Mouse (Mus musculus): ENCODE data around the gene Dmwd.

DNA sequence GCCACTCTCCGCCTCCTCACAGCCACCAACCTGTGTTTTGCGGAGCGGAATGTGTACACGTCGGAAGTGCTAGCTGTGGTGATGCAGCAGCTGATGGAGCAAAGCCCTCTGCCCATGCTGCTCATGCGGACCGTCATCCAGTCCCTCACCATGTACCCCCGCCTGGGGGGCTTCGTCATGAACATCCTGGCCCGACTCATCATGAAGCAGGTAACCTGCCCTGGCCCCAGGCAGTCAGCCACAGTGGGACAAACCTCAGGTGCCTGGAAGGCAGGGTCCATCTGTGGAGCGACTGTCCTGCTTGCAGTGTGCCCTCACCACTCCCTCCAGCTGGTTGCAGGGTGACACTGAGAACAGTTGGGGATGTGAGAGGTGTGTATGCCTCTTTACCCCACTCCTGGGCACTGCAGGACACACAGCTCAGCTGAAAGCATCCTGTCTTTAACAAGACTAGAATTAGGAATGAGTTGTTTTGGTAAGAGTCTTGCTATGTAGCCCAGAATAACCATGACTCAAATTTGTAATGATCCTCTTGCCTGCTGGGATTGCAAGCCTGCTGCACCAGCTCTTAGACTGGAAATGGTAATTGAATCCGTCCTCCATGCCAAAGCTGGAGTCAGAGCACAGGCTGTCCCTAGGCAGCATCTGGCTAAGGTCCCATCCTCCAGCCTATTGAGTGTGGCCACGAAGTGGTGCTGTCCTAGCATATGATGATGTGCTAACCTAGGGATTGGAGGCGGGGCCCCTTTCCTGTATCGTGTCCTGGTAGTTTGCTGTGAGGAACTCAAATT, 23.5 kb upstream of the Dmwd start:
- no peak for TF ChIP-seq CTCF (conservative IDR thresholded peaks at IDR 0.05; ENCODE audit: insufficient read depth, insufficient read length, low read depth, low read length)
- TF ChIP-seq POLR2A (IDR thresholded peaks at IDR 0.05; ENCODE audit: low read depth, low read length), result no peak
